Mouse (Mus musculus) cortical plate, adult 2 months (tissue): Measurements from ENCODE around the gene Mdc1.

Source experiments
- CTCF ChIP-seq: fragments of 200-500 bp; IDR thresholded peaks from 2 replicates; pipeline ENCODE4 v1.5.1; 2011; ENCODE audit warnings: mild to moderate bottlenecking, control low read depth, low read length; ENCODE audit not compliant: insufficient read depth; ENCODE audit errors: extremely low read depth
- POLR2A ChIP-seq: fragments of 200-500 bp; IDR thresholded peaks from 2 replicates; pipeline ENCODE4 v1.6.1; 2011; ENCODE audit warnings: mild to moderate bottlenecking, low read length, control low read depth; ENCODE audit not compliant: insufficient read depth; ENCODE audit errors: extremely low read depth

DNA sequence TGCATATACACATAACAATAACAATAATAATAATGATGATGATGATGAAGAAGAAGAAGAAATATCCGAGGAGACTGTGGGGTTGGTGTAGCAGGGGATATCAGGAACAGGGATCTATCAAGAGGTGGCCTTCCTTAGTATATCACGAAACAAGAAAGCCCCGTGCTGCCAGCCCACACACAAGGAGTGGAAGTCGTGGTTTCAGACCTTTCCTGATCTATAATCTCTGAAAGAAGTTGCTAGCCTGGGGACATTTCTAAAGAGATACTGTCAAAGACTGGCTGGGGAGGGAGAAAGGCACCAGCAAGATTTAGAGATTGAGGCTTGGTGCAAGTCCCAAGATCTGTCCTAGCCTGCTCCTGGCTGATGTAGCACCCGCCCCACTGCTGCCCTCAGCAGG is 44.5 kb upstream of the Mdc1 start:
- TF ChIP-seq CTCF (no peak), POLR2A (no peak)
